Mouse (Mus musculus) small intestine, adult 2 months (tissue): ENCODE data around the gene Plin1. TPM values are rescaled to one million over a fixed set of nuclear protein-coding genes. Genes with fewer than 3 reads are reported as not detected.
A peak's percentile ranks its signal among the peaks of the same experiment; 100 is the strongest.

ENCODE experiments used
- H3K27ac ChIP-seq: fragments of 200-500 bp; 2 replicates; pipeline ENCODE4 v1.5.1; 2012; ENCODE audit warnings: low read depth, low read length, control low read depth, inconsistent platforms; ENCODE audit not compliant: insufficient read depth
- H3K27me3 ChIP-seq: fragments of 200-500 bp; 2 replicates; pipeline ENCODE4 v1.6.1; 2012; ENCODE audit warnings: mild to moderate bottlenecking, moderate library complexity, low read length, inconsistent platforms; ENCODE audit not compliant: control insufficient read depth, insufficient read depth
- H3K36me3 ChIP-seq: fragments of 200-500 bp; 2 replicates; pipeline ENCODE4 v1.6.1; 2012; ENCODE audit warnings: mild to moderate bottlenecking, low read length, control low read depth, inconsistent platforms; ENCODE audit not compliant: control insufficient read depth, insufficient read depth
- H3K4me1 ChIP-seq: fragments of 200-500 bp; 2 replicates; pipeline ENCODE4 v1.6.1; 2012; ENCODE audit warnings: low read length, inconsistent platforms, mixed read lengths; ENCODE audit not compliant: control insufficient read depth, insufficient read depth, insufficient read length
- H3K4me3 ChIP-seq: fragments of 200-500 bp; 2 replicates; pipeline ENCODE4 v1.5.1; 2012; ENCODE audit warnings: low read depth, mild to moderate bottlenecking, control low read depth, inconsistent platforms, low read length, moderate library complexity
- CTCF ChIP-seq: fragments of 200-500 bp; IDR thresholded peaks from 2 replicates; pipeline ENCODE4 v1.5.1; 2012; ENCODE audit warnings: low read depth, mild to moderate bottlenecking, control low read depth, inconsistent platforms, low read length, moderate library complexity, mixed read lengths; ENCODE audit not compliant: insufficient replicate concordance, insufficient read length; ENCODE audit errors: extremely low read depth
- POLR2A ChIP-seq: fragments of 200-500 bp; IDR thresholded peaks from 2 replicates; pipeline ENCODE4 v1.6.1; 2012; ENCODE audit warnings: low read depth, mild to moderate bottlenecking, control low read depth, inconsistent platforms, low read length, moderate library complexity
- WGBS: fragments of 180-500 bp; shearing (Covaris S2); methylation state at CpG from one replicate; pipeline ENCODE4 v1.1.7; 2018; 5-methylcytosine and 5-hydroxymethylcytosine counted together
- polyA plus RNA-seq: library from polyadenylated mRNA; depleted of rRNA; stranded (reverse); fragments of >200 nt; gene quantifications from 2 replicates; pipeline ENCODE4 v1.2.3, GENCODE M21; 2012

The Plin1 gene
- polyA plus RNA-seq, 1 experiment, result 1.5 TPM

DNA sequence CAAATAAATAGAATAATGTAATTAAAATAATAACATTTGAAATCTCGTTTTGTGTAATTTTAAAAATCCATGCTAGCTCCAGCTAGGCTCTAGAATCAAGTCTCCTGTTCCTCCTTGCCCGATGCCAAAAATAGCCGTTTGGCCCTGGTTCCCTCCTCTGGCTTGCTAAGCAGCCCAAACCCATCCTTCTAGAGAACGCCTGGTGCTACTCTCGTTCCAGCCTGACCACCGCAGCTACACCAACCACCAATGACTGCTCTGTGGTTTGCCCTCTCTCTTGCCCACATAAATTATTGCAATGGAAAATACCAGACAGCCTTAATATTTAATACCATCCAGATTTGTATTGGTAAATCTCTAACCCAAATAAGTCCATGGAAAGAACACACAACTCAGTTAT lies 15.0 kb upstream of the Plin1 start:
- 78% methylated on average over 6 of the region's 6 CpGs for WGBS
- Histone ChIP-seq H3K27me3 (no peaks in the 10 kb centered on the region), H3K36me3 (no peaks in the 10 kb centered on the region), H3K27ac (no peak overlapping the region), H3K4me1 (0 out of 2 replicates have a peak, but pooled peaks cover 2% of the 10 kb centered on the region), H3K4me3 (no peak overlapping the region)
- TF ChIP-seq POLR2A (no peak), CTCF (no peak)

DNA sequence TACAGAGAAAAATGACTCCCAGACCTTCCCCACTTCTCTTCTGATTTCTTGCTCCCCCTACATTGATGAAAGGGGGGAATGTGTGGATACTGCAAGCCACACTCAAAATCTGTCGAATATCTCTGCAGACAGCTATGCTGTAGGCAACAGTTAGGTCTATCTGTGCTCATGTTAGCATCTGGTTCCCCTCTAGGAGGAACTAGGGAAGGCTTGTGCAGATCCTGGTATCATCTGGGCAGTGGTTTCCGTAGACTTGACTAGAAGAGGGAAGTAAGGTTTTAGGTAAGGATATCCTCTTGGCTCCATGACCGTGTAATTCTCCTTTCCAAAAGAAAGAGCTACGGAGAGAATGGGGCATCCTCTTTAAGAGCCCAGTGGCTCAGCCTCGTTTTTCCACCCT lies 11.9 kb upstream of the Plin1 start:
- Histone ChIP-seq H3K4me1 (0 out of 2 replicates have a peak, but pooled peaks cover 2% of the 10 kb centered on the region), H3K4me3 (no peak overlapping the region), H3K27ac (no peak overlapping the region), H3K36me3 (0 out of 2 replicates have a peak, but pooled peaks cover 2% of the 10 kb centered on the region), H3K27me3 (no peaks in the 10 kb centered on the region)
- TF ChIP-seq CTCF, result no peak
- no peak for TF ChIP-seq POLR2A
- 73% methylated on average over 5 of the region's 5 CpGs for WGBS

DNA sequence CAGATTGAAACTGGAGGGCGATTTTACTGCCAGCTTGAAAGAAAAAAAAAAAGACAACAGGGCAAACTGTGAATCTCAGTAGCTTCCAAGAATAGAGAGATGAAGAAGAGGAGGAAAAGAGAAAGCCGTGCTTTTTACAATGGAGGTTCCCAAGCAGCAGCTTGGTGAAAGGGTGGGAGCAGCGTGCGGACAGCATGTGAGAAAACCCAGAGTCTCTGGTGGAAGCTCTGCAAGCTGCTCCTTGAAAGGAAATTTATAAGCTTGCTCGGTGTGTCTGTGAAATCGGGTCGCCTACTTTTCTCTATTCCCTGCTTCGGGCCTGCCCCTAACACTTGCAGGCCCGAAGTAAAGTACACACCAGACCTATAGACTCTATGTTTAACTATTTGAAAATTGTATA lies 11.3 kb upstream of the Plin1 start:
- no peak for TF ChIP-seq POLR2A
- TF ChIP-seq CTCF, result no peak
- Histone ChIP-seq H3K36me3 (peaks cover 4% of the 10 kb centered on the region; the same call in 1 of the 2 replicates), H3K27ac (no peak overlapping the region), H3K4me3 (no peak overlapping the region), H3K4me1 (0 out of 2 replicates have a peak, but pooled peaks cover 2% of the 10 kb centered on the region), H3K27me3 (no peaks in the 10 kb centered on the region)
- 90% methylated on average over 9 of the region's 9 CpGs for WGBS

DNA sequence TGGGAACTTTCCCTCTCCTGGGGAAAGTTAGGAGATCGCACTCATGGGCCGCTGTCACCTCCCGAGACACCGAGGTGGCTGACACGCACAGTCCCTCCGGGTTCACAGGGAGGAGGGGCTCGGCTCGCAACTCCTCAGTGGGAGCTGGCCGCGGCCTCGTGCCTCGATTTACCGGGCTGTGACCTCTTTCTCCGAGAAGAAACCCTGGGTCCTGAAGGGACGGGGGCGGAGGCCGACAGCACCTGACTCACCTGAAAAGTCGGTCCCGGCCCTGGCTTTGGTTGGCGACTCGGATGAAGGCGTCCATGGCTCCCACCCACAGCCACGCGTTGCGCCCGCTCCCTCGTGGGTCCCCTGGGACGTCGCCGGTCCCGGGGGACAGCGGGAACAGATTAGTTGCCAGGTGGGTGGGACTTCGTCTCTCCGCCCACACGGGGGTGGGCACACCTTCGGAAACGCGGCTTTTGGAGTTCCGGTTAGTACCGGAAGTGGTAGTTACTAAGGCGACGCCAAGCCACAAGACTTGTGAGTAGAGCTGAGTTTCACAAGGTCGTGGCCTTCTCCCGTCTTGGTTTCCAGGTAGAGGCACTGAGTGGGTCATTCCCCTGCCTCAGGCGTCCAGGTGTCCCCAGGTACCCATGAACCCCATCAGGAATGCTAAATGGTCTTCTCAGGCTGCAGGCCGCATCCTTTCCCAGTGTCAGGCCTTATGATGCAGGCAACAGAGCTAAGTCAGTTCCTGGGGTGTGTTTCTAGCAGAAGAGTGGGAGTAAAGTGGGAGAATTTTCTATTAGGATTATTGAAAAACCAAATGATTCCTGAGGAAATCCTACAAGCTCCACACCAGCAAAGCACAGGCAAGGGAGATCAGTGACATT lies 10.2 kb upstream of the Plin1 start, which contains the start of the genes Pex11a and Wdr93:
Pex11a (minus strand) TSS at position 473 of the 878 bp plus-strand sequence.
Wdr93 (plus strand) TSS at position 505 of the 878 bp plus-strand sequence.
- peaks cover 5% of the 10 kb centered on the region; the same call in 1 of the 2 replicates for H3K36me3 ChIP-seq
- H3K4me3 ChIP-seq, result peak within 1 kb of the TSS; percentile 95
- H3K27me3 ChIP-seq, result no peaks in the 10 kb centered on the region
- peak within 1 kb of the TSS; percentile 19; the same call in 1 of the 2 replicates for H3K27ac ChIP-seq
- TF ChIP-seq POLR2A (peak; percentile 42; the same call in 1 of the 2 replicates), CTCF (no peak)
- 0 out of 2 replicates have a peak, but pooled peaks cover 2% of the 10 kb centered on the region for H3K4me1 ChIP-seq
- WGBS, result 3% methylated on average over 46 of the region's 46 CpGs

DNA sequence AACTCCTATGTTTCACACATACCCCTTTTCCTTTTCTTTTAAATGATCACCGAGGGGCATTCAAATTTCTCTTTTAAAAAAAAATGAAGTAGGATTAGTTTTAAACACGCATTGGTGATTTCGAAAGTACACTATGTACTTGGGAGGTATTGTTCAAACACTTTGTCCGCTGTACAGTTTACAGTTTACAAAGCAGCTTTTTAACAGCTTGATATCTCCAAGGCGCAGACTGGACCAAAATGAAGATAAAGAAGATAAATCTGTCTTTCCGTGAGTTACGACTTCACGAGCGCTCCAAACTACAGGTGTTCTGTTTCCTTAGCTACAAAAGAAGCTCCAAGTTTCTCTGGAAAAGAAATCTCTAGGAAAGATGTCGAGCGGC lies 9.6 kb upstream of the Plin1 start:
- H3K36me3 ChIP-seq, result peaks cover 11% of the 10 kb centered on the region
- H3K27me3 ChIP-seq, result no peaks in the 10 kb centered on the region
- TF ChIP-seq CTCF (no peak), POLR2A (no peak)
- H3K4me1 ChIP-seq, result 0 out of 2 replicates have a peak, but pooled peaks cover 2% of the 10 kb centered on the region
- peak overlapping the region; percentile 19; the same call in 1 of the 2 replicates for H3K27ac ChIP-seq
- peak overlapping the region; percentile 95 for H3K4me3 ChIP-seq
- 4% methylated on average over 11 of the region's 11 CpGs for WGBS

DNA sequence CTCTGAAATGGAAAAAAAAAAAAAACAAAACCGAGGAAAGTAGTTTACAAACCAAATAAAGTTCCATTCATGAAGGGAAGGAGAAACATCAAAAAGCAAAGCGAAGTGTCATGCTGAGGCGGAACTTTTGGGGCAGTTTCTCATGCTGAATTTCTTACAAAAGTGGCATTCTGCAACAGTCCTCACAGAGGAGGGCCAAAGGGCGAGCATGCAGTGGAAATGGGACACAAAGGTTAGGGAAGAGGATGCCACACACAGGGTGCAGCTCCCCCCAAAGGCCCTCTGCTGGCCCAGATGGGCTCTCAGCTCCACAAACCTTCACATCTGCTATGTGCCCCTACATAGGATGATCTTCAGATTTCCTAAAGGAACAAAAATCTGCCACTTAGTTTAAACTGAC lies 7.6 kb upstream of the Plin1 start:
- TF ChIP-seq CTCF (no peak), POLR2A (no peak)
- H3K4me3 ChIP-seq, result no peak overlapping the region
- H3K36me3 ChIP-seq, result peaks cover 20% of the 10 kb centered on the region

GRCm38 (mm10) chr7:79738913-79739312 lies 6.2 kb upstream of the Plin1 start:
- TF ChIP-seq CTCF, result no peak
- TF ChIP-seq POLR2A, result no peak

More for the DNA sequence above, 7.6 kb upstream of the Plin1 start:
- WGBS, result 86% methylated on average over 4 of the region's 4 CpGs
- no peak overlapping the region for H3K27ac ChIP-seq
- H3K27me3 ChIP-seq, result no peaks in the 10 kb centered on the region
- H3K4me1 ChIP-seq, result peaks cover 7% of the 10 kb centered on the region; the same call in 1 of the 2 replicates

More at GRCm38 (mm10) chr7:79738913-79739312, 6.2 kb upstream of the Plin1 start:
- no peaks in the 10 kb centered on the region for H3K27me3 ChIP-seq
- H3K4me1 ChIP-seq, result peaks cover 15% of the 10 kb centered on the region
- 89% methylated on average over 2 of the region's 2 CpGs for WGBS
- no peak overlapping the region for H3K4me3 ChIP-seq
- H3K36me3 ChIP-seq, result peaks cover 20% of the 10 kb centered on the region
- no peak overlapping the region for H3K27ac ChIP-seq
